Mouse (Mus musculus) mouse embryonic stem cell (cell line): ENCODE measurements around the gene Trp53rka.

Source experiments
- in situ Hi-C, 2 experiments: fragments of 300-500 bp; cut with MboI; formaldehyde crosslinking; loops; 1 replicate in 1 of 2; 3 replicates in 1 of 2; pipeline ENCODE4 v1.14.3; 2019 to 2020; ENCODE audit warnings: low sequenced_read_pairs in 2 of 2, low pct_unique_long_range_greater_than_20kb in 1 of 2, mixed read lengths in 1 of 2; ENCODE audit not compliant: unreplicated experiment in 1 of 2

Gene Trp53rka

DNA sequence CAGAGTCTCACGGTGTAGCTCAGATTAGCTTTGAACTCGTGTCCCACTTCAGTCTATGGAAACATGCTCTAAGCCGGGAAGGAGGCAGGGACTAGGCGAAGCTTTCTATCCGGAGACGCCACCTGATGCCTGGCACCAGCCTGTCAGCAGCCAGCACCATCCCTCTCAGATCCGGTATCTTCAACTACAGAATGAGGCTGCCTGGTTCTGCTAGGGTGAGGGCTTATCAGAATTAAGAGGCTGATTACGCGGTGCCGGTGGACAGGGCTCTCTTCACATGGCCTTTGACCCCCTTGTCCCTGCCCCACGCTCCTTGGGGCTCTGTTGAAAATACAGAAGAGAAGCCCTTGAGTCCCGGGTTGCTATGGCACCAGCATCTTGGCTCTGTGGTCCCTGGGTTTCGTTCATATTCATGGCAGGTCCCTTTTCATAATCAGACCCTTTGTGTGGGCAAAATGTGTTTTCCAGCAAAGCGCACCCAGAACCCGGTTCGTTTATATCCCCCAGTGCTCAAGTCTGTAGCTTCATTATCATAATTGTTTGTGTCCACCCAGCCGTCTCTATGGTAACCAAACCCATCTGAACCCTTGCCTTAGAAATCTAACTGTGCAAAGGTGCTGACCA is 575 bp upstream of the Trp53rka start:
- in situ Hi-C loops = no loop called here

DNA sequence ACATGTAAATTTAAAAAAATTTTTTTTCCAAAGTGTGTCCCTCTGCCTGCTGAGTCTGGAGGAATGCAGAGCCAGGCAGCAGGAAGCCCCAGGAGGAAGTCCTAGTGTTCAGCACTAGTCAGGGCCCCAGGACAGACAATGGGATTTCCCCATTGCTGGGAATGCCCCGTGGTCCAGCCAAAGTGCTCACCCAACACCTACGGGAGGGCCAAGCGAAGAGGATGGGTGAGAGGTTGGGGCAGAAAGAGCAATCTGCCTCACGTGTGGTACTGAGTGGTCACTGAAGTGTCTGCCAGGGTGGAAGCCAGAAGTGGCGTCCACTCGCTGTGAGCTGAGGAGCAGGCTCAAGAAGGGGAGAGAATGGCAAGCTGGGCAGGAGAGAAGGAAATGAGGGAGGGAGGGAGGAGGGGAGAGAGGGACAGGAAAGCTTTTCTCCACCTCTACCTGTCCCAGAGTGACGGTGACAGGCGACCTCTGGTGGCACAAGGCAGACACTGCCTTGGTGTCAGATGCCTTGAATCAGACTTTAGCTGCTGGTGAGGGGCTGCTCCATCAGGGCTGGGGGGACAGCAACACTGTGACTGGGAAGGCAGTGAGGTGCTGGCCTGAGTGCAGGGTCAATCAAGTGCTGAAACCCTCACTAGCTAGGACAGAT is 6.1 kb downstream of the Trp53rka start:
- in situ Hi-C loops = no loop called here

DNA sequence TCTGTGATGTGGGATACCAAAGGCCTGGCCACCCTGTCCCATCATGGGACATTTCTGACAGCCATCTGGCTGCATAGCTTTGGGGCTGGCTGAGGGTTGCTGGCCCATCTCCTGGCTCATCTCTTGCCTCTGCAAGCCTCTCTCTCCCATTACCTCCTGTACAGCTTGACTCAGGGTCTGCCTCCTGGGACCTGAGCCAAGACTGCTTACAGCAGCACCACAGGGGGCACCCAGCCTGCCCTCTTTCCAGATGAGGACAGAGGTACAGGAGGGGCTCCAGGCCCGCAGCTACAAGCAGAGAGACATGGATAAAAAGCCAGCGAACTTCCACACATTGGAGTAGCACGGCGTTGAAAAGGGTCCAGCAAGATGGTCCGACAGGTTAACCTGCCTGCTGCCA is 6.7 kb downstream of the Trp53rka start:
- in situ Hi-C loops = no loop called here

DNA sequence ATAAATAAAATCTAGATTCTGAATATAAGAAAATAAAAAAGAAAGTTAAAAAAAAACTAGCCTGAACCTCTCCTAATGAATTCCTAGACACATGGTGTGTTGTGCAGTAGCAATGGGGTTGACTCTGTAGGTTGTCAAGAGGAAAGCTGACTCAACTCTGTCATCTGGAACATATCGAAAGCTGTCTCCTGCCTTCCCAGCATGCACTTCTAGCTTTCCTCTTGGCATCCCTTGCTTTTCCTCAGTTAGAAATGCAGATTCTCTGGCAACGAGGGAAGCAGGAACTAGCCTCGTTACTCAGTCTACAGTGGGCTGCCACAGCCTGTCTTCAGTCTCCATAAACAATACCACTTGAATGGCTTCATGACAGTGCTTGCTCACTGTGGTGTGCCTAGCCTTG is 7.3 kb downstream of the Trp53rka start:
- in situ Hi-C loops = no loop called here

DNA sequence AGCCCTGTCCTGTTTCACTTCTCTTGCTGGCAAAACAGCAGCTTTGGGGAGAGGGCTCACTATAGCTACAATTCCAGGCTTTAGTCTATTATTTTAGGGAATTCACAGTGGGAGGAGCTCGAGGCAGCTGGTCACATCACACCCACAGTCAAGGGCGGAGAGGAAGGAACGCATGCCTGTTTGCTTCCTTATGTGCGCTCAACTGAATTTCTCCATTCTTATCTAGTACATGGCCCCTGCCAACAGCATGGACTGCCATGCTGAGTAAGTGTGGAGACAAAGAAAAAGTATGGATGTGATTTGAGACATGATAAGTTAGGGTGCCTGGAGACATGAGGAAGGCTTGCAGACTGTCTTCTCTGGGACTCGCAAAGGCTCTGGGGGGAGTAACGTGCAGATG is 9.0 kb downstream of the Trp53rka start:
- in situ Hi-C loops = no loop called here

DNA sequence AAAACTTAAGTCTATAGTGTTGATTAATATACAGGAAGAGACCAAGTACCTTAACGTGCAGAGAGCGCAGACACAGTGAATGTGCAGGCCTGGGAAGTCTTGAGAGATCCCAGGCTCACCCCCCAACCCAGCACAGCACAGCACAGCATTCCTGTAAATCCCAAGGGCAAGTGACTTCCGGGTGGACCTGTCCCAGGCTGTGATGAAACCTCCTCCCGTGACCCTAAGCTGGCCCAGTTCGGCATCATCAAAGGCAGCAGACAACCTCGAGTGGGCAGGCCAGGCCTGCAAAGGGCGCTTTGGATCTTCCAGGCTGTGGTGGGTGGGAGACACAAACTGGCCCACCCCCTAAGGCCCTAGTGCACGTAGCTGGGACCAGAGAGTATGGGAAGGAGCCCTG is 11.1 kb downstream of the Trp53rka start:
- in situ Hi-C loops = no loop called here

DNA sequence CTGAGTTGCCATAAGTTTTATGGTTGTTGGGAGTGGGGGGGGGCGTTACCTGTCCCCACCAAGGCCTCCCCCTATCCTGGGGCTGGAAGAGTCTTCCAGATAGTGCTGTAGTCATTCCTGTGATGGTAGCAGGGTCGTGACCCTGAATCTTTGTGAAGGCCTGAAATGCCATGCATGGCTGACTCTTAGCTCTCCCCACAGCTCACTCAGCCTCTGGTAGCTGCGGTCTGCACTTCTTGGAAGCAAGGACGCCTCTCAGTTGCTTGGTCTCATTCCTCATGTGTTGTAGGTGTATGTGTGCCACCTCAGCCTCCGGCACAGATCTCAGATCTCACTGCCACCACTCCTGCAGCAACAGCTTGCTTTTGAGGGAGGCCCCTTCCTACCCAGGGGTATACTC is 17.3 kb downstream of the Trp53rka start:
- in situ Hi-C loops = no loop called here

DNA sequence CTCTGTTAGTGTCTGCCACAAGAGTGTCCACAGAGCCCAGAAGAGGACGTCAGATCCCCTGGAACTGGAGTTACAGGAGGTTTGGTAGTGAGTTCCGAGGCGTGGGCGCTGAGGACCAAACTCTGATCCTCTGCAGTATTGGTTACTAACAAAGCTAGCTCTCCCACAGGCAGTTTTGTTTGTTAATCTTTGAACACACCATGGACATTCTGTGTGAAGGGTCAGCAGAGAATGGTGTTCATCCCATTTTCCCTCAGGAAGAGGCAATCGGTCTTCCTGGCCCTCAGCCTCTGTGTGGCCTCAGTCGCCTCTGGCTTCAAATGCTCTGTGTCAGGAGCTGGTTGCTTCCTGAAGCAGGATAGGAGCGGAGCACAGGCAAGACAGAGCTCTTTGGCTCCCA is 17.7 kb downstream of the Trp53rka start:
- in situ Hi-C loops = no loop called here

DNA sequence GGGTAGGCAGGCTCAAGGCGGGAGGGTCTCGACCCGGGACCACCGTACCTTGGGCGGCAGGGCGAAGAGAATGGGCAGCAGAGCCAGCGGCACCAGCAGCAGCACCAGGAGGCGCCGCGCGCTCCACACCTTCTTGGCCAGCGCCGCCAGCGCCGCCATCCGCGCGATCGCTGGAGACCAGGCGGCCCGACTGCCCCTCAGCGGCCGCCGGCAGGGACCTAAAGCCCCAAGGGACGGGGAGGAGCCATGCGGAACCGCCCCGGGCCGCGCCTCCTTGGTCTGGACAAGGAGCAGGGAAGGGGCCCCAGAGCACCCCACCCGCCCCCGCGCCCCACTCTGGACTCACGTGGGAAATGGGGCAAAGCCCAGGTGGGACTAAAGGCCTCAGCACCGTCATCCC is 20.1 kb downstream of the Trp53rka start, which contains the start of gene Slc13a3:
Slc13a3 (minus strand) TSS at position 228 of the 400 bp plus-strand sequence.
- in situ Hi-C loops = no loop called here

DNA sequence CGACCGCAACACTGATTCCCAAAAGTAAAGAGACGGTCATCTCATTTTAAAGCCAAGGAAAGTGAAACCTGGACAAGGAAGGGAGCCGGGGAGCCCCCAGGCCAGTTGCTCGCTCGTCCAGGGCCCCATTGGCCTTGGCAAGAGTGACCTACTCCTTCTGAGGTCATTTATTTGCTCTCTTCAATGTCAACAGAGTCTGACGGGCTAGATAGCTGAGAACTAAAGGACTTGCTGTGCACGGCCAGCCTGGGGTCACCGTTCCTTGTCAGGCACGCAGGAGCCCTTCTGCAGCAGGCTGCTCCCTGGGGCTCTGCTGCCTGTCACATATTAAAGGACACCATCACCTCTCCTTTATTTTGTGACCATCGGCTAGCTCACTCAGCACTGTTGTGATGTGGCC is 21.2 kb downstream of the Trp53rka start:
- in situ Hi-C loops = no loop called here

DNA sequence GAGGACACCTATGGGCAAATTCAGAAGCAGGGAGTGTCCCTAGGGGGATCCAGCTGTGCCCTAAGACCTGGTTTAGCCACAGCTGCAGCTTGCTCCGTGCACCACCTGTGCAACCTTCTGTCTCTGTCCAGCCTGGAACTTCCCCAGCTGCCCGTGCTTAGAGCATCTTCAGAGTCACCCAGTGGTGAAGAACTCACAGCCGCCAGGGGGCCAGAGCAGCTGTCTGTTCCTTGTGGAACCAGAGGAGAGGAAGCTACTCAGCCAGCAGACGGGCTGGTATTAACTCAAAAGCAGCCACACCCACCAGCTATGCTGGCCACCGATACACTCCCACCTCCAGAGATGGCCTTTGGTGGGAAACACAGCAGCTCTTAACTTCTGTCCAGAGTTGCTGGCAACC is 23.0 kb downstream of the Trp53rka start:
- in situ Hi-C loops = no loop called here

DNA sequence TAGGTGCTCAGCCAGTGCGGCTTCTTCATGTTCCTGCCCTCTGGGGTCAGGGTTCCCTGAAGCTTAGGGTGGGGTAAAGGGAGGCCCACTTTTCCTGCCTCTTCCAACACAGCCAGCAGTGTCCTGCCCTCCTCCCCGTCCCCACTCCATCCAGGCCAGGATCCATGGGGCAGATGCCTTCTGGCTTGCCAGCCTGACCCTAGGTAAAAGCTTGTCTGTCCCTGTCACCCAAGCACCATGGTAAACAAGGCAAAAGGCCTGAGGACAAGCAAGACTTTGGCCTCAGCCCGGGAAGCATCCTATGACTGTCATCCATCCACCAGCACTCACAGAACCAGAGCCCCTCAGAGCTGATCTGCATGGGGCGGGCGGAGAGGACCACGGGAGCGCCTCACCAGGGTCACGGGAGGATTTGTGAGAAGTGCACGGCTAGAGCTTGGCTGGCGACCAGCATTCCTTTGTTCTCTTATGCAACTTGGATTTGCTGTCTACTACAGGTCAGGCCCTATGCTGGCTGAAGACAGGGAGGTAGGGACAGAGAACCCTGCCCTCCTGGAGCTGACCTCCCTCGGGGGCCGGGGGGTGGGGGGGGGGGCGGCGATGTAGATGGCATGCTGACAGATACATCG is 25.2 kb downstream of the Trp53rka start:
- in situ Hi-C loops = no loop called here

DNA sequence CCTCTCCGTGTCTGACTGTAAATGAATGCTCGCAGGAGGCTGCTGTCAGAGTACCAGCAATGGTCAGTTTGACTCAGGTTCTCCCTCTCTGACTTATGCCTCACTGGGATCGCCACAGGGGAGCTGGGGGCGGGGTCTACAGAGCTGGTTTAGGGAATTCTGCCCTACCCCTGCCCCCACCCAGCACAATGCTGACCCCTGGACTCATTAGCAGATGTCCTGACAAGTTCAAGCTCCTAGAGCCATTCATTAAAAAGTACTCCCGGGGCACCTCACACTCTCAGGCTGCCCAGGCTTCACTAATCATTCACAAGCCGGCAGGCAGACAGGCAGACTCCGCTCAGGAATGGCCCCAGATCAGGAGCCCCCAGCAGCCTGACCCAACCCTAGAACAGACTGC is 33.5 kb downstream of the Trp53rka start:
- in situ Hi-C loops = no loop called here

DNA sequence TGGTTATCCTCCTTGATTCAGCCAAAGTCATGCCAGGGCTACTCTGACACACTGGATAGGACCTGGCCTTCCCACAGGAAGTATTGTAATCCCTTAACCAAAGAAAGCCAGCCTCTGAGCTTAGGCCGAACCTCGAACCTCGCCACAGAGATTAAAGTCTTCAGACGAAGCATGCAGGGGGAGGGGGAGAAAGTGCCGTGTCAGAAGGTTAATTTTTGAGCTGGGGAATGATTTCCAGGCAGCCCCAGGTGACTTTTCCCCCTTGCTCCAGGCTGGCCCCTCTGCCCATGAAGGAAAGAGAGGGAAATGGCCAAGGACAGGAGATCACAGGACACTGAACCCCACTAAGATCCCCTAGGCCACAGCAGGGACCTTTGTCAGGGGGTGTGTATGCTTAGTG is 34.9 kb downstream of the Trp53rka start:
- in situ Hi-C loops = no loop called here

DNA sequence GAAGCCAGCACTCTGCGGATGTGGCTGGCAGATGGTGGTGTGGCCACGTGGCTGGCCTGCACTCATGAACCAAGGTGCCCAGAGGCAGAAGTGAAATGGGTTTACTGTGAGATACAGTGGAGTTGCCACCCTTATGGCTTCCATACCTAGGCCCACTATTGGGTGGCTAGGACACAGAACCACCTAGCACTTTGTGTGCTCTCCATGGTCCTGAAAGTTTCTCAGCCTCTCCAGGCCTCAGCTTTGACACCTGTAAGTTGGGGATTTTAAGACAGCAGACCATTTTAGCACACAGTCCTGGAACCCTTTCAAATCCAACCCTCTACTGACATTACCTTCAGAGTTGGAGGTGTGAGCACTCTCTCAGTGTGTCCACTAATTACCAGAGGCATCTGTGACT is 36.4 kb downstream of the Trp53rka start:
- in situ Hi-C loops = no loop called here

DNA sequence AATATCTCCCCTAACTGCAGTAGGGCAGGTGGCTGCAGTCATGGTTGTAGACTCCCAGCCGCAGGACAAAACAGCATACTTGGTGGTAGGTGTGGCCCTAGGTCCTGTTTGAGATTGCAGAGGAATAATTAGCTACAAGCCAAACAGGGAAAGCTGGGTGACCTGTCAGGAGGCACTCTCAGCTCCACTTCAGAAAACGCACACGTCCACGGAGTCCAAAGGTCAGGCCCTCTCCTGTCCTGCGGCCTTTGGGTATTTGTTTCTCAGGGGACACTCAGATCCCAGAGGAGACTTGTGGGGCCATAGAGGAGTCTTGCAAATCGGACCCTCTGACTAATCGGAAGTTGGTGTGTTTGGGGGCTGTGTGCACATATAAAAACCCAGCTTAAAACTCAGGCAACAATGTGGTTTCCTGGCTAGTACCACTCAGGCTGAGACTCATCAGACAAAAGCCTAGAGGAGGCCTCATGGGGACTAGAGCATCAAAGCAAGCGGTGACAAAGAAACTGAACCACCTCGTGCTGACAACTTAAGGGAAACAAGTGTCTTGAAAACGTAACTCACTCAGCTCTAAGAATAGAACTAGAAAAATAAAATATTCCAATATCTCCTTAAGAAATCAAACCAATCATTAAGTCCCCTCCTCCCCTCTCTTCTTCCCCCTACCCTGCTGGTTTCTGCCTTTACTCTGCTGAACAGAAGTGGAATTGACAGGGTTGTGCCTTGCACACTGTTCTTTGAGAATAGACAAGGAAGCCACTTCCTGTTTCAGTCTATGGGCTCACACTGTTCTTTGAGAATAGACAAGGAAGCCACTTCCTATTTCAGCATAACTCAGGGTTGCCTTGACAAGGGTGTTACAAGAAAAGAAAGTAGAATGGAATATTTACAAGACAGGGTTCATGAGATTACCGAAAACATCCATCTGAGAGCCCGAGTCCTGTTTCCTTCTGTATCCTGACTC is 40.1 kb downstream of the Trp53rka start:
- in situ Hi-C loops = no loop called here

DNA sequence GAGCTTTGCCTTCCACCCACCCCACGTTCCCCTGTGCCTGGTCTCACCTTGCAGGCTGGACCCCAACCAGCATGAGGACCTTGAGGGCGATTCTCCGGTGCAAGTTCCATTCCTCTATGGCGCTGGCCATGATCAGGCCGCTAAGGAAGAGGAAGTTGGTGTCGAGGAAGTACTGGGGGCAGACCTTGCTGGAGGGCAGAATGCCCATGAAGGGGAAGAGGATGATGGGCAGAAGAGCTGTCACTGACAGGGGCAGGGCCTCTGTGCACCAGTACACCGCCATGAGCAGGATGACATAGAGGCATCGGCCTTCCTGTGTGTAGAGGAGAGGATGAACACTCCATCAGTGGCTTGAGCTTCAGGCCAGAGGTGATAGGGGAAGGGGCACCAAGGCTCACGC is 44.6 kb downstream of the Trp53rka start:
- in situ Hi-C loops = no loop called here

DNA sequence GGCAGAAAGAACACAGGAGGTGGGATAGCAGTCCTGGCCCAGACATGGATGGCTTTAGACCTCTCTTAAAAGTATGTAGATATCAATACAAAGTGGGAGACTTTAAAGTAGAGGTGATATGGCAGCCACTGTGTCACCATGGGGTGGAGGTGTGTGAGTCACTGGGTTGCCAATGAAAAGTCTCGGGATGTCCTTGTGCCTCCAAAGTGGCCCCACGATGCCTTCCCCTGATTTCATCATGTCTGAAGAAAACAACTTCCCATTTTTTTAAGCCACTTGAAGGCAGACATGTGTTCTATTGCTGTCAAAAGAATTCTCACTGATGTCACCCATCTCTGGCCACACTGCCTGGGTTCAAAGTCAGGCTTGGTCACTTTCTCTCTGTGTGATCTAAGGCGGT is 48.3 kb downstream of the Trp53rka start:
- in situ Hi-C loops = no loop called here

DNA sequence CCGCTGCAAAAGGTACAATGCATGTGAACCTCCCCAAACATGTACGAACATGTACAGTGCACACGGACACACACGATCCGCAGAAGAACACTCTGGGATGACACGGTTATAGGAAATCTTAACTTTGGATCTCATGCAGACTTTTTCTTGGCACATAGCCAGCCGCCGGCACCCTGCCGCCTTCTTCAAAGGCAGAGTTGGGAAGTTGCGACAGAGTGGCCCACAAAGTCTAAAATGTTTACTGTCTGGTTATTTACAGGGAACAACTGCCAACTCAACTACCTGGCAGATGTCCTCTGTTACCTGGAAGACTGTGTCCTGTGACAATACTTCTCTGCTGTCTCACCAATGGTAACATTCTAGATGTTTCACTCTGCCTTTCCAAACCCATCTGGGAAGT is 50.1 kb downstream of the Trp53rka start:
- in situ Hi-C loops = no loop called here
